Mouse (Mus musculus): ENCODE results near the gene Wbp1l. TPM values are rescaled to one million over a fixed set of nuclear protein-coding genes. Genes with fewer than 3 reads are reported as not detected.

Wbp1l gene
- total RNA-seq, 2 experiments from 2014 or later = 19.7 to 23.5 TPM

DNA sequence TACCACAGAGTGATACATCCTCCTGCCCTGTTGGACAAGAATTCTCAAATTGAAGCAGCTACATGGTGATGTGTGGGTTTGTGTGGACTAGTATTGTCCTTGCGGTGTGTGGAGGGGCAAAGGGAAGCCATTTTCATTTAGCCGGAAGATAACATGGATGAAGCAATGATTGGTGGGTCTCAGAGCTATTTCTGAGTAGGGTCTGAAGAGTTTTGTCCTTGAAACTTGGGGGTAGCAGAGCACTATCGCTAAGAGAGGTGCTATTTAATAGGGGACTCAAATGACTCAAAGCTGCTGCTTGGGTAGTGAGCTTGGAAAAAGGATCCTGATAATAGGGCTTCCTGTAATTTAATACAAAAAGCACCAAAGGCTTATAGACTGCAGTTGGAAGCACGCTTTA is 697 bp upstream of the Wbp1l start:
- ATAC-seq (replicated peaks; ENCODE audit: poor library complexity, severe bottlenecking) = no peak

DNA sequence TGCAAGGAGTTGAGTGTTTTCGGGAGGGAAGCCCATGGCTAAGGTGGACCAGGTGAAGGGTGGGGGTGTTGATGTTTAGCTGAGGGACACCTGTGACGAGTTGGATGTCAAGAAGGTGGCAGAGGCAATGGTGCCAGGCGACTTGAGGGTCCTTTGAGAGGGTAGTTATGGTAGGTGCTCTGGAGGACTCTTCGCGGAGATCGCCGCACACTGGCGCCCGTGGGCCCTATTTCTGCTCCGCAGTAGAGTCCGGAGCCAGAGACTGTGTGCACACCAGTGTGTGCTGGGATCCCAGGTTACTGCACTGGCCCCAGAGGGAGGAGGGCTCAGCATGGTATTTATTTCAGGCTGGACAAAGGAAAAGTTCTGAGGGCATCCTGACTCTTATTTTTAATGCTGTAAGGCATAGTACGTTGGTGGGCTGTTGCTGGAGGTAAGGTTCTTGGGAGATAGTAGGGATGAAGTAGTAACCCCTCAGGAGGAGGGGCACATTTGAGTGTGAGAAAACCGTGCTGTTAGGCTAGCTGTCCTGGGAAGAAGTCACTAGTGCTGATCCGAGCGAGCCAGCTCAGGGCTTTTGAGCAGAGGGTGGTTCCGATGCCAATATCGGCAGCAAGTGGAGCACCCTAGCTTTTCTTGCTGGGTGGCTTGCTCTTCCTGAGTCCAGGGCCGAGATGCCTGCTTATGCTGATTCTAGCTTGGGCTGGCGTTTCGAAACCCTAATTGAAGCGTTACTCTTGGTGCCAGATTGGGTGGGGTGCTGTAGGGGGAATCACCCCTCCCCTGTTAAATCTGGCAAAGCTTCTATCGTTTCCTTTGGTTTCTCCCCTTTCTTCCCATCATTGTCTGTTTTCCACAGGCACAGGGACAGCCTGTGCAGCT is 732 bp downstream of the Wbp1l start:
- ATAC-seq (replicated peaks; ENCODE audit: poor library complexity, severe bottlenecking) = no peak

GRCm38 (mm10) chr19:46600371-46600770 is 1.5 kb downstream of the Wbp1l start:
- ATAC-seq (replicated peaks; ENCODE audit: poor library complexity, severe bottlenecking) = no peak

DNA sequence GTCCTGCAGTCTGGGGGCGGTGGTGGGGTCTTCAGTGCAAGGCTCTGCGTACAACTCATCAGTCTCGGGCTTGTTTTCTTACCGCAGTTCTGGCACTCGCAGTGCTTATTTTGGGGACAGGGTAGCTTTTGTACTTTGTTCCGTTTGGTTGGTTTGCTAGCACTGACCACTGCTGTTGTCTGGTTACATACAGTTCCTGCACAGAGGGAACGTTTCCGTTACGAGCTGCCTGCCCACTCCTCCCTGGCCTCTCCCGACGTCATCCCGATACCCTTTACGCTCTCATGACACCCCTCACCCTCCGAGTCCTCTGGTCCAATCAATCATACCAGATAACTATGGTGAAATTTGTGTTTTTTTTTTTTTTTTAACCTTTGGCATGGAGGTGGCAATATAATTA is 2.6 kb downstream of the Wbp1l start:
- peak; percentile 18; the same call in 1 of the 2 replicates for ATAC-seq (replicated peaks; ENCODE audit: poor library complexity, severe bottlenecking)

DNA sequence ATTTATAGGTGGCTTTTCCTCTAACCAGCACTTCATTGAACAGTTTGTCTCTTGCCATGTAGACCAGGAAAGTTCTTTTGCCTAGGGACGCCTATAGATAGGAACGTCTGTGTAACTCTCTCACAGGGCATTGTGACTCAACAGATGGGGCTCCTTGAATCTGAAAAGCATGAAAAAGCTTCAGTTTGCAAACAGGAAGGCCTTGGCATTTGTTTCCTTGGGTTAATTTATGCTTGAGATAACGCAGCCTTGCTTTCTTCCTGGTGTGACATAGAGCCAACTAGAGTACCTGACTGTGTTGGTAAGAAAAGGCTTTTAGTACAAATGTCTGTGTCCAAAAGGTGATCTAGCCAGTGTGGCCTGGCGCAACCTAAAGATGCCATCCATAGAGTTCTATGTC is 3.5 kb downstream of the Wbp1l start:
- ATAC-seq (replicated peaks; ENCODE audit: poor library complexity, severe bottlenecking) = no peak

GRCm38 (mm10) chr19:46606718-46607117 is 7.8 kb downstream of the Wbp1l start:
- ATAC-seq (replicated peaks; ENCODE audit: poor library complexity, severe bottlenecking) = 0 out of 2 replicates have a peak, but pooled peaks have one; percentile 7

GRCm38 (mm10) chr19:46607424-46607823 is 8.5 kb downstream of the Wbp1l start:
- peak; percentile 69 for ATAC-seq (replicated peaks; ENCODE audit: poor library complexity, severe bottlenecking)

GRCm38 (mm10) chr19:46608158-46608557 is 9.3 kb downstream of the Wbp1l start:
- no peak for ATAC-seq (replicated peaks; ENCODE audit: poor library complexity, severe bottlenecking)

DNA sequence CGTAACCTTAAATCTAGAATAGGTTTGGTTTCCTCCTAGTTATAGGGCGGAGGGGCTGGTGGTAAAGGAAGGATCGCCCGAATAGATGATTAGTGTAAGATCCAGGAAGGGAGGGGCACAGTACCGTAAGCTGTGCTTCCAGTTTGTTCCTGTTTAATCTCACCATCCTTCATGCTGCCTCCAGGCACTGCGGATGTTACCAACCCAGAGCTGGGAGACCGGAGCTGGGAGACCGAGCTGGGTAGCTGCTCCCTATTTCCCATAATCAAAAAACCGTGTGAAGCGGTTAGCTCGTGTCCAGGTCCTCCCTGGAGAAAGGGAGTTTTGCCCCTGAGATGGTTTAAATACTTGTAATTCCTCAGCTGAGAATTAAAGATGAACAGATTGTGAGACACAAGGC is 17.5 kb downstream of the Wbp1l start:
- ATAC-seq (replicated peaks; ENCODE audit: poor library complexity, severe bottlenecking) = no peak

GRCm38 (mm10) chr19:46617361-46617760 is 18.5 kb downstream of the Wbp1l start:
- no peak for ATAC-seq (replicated peaks; ENCODE audit: poor library complexity, severe bottlenecking)

DNA sequence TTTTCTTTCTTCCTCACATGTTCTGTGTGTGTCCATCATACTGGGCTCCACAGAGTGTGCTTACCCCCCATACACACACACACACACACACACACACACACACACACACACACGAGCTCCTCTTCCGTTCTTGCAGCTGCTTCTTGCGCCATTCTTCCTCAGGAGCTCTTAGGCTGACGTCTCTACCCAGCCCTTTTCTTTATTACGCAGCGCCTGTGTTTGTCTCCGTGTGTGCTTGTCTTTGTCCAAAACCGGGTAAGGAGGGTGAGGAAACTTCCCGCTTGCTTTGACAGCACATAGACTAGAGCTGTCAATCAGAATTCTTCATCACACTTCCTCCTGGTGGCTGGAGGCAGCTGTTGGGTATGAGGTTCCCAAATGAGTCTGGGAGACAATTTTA is 19.4 kb downstream of the Wbp1l start:
- peak; percentile 93 for ATAC-seq (replicated peaks; ENCODE audit: poor library complexity, severe bottlenecking)

DNA sequence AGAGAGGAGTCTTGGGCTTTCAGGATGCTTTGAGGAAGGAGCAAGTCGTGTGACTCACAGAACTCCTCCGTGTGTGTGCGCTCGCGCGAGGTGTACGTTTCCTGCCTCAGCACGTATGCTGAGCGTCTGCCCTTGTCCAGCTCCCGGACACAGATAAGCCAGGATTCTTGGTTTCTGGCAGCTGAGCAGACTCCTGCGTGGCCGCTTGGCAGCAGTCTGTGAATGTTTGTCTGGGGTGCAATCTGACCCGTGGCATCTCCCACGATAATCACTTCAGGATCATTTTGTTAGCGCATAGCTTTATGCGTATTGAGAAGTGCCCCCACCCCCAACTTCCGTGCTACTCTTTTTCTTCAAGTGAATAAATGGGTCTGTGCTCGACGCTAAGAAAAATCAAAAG is 20.1 kb downstream of the Wbp1l start:
- ATAC-seq (replicated peaks; ENCODE audit: poor library complexity, severe bottlenecking) = no peak

DNA sequence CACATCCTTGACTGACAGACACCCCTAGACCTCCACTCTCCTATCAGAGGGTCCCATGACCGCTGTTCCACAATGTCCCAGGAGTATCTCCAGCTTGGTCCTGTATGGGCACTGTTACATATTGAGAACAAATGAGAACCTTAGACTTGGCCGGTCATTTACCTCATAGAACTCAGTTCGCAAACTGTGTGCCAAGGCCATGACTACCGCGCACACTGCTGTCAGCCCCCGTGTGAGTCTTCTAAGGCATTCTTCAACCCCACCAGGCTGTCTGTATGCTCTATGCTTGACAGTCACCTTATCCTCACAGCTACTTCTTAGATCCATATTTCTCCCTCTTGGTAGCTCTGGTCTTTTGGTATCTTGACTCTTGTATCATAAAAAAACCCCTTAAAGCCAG is 20.6 kb downstream of the Wbp1l start:
- ATAC-seq (replicated peaks; ENCODE audit: poor library complexity, severe bottlenecking) = no peak

DNA sequence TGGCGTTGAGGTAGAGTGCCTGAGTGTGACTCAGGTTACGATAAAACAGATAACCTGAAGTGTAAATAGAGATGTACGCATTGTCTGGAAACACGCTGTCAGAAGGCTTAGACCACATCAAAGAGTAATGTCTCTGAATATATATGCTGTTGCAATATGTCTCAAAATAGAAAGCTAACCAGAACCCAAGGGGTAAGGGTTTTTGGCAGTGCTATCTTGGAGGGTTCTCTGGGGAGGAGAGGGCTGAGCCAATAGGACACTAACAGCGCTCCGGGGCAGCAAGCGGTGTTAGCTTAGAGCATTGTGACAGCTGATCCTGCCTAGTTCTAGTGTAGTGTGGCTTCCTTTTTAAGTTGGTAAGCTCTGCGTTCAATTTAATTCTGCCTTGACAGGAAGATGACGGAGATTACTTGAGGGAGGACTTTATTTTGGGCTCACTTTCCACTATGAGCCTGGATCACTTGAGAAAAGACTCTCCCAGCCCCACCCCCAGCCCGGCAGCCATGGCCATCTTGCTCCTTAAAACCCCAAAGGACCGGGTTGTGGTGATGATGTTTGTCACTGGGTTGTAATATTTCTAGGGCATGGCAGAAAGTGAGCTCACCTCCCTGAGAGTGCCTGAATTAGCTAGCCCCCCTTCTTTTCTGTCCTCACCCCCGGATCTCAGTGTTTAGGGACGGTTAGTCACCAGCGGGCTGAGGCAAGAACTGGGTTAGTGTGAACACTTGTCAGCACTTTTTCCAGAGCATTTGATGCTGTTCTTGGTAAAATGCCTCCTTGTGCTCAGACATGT is 21.3 kb downstream of the Wbp1l start:
- no peak; the same call in 1 of the 2 replicates for ATAC-seq (replicated peaks; ENCODE audit: poor library complexity, severe bottlenecking)

DNA sequence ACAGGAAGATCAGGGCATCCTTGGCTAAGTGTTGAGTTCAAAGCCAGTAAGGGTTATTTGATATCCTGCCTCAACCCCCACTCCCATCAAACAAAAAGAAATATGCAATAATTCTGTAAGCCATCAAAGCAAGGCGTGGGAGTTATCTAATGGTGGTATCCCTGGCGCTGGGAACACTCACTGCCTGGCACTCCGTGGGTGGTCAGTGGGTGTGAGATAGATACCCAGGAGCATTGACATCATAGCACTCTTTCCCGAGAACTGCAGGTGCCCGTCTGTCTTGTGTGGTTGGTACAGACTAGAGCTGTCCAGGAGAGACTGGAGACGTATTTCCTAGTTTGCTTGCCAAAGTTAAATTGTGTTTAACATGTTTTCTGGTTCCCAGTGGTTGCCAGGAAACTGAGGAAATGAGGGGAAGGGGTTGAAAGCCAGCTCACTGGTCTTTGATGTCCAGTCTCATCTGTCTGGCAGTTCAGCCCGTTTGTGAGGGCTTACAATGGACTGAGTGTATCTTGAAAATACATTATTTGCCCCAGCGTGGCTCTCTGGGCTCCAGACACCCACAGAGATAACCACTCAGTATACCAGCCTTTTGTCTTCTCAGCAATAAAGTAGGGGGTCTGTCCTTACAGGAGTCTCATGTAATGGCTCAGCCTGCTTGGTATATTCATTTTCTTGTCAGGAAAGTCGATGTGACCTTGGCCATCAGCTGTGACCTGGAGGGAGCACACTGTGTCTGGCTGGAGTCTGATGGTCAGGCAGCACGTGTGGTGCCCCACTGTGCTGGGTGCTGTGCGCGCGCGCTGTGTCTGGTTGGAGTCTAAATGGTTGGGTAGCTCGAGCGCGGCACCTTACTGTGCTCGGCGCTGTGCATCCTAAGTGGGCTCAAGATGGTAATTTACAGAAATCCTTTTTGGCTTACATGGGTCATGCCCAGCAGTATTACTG is 22.6 kb downstream of the Wbp1l start:
- no peak for ATAC-seq (replicated peaks; ENCODE audit: poor library complexity, severe bottlenecking)

DNA sequence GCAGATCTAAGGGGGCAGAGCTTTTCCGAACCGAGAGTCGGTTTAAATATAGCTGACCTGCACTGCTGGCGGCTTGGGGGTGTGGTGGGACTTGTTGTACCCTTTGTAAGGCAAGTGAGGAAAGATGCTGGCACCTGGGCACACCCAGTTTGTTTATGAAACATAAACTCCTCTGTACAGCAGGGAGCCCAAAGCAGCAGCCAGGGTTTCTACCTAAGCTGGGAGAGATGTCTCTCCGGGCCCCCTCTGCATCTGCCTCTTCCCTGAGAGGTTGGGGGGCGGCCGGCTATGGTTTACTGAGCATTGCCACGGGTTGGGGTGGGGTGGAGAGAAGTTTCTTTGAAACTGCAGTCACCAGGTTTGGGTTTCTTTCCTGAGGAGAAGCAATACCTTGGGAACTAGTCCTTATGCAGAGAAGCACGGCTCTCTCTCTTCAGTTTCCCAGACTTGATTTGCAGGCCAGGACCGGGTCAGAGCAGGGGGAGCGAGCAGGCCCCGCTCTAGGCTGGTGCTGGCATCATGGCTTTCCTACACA is 23.8 kb downstream of the Wbp1l start:
- ATAC-seq (replicated peaks; ENCODE audit: poor library complexity, severe bottlenecking) = no peak

GRCm38 (mm10) chr19:46623194-46623667 is 24.3 kb downstream of the Wbp1l start:
- ATAC-seq (replicated peaks; ENCODE audit: poor library complexity, severe bottlenecking) = no peak

- no peak for ATAC-seq (replicated peaks; ENCODE audit: poor library complexity, severe bottlenecking)
Observed at GRCm38 (mm10) chr19:46623790-46624772, 25.2 kb downstream of the Wbp1l start.

DNA sequence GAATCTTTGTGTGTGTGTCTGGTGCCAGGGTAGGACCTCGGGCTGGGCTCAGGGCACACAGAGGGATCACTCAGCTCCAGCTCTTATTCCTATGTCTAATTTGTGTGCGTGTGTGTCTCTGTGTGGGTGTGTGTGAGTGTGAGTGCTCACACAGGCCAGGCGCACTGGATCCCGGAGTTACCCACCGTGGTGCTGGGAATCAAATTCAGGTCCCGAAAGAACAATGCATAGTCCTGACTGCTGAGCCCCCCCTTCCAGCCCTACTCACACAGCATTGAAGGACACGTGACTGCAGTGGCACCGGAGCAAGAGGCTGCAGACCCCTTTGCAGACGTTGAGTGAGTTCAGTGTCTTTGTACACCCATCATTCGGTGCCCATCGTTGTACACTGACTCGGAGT is 26.1 kb downstream of the Wbp1l start:
- ATAC-seq (replicated peaks; ENCODE audit: poor library complexity, severe bottlenecking) = no peak

All from granulocyte monocyte progenitor cell, adult 5-6 weeks (primary cell).